Mouse (Mus musculus) retina, postnatal 7 days (tissue): ENCODE results near the gene Enpep.

ENCODE experiments used
- DNase-seq: peaks from one replicate; pipeline ENCODE4 v3.0.0-alpha.2; 2012; ENCODE audit warnings: low read depth, low spot score

The Enpep gene

GRCm38 (mm10) chr3:129250997-129251396 is 81.5 kb downstream of the Enpep start:
- DNase-seq = no peak

DNA sequence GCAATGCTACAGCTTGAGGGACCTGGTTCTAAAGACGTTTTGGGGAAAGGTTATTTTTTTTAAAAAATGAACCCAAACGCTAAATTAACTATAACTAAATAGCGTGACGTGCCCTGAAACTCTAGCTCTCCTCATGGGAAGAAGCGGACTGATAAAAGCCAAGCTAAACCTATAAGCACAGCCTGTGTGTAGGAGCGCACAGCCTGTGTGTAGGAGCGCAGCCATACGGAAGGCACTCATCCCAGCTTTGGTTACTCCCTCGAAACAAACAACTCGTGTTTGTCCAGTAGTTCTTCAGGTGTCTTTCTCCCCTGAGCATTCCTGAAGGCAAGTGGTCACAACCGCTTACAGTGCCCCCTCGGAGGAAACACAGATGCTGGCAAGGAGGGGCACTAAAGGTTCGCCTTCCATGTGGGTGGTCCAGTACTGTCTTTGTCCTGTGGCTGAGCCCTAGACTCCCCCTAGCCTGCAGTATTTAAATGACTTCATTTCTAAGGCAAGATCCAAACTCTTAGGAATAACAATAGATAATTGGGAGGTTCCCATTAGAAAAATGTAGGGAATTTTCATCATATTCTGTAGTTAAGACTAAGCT is 93.8 kb downstream of the Enpep start:
- DNase-seq = no peak

GRCm38 (mm10) chr3:129238010-129238409 is 94.5 kb downstream of the Enpep start:
- DNase-seq = no peak

- DNase-seq = no peak
Measured at GRCm38 (mm10) chr3:129227331-129227730, 105.2 kb downstream of the Enpep start.

- DNase-seq = no peak
Measured at GRCm38 (mm10) chr3:129226681-129227080, 105.8 kb downstream of the Enpep start.

DNA sequence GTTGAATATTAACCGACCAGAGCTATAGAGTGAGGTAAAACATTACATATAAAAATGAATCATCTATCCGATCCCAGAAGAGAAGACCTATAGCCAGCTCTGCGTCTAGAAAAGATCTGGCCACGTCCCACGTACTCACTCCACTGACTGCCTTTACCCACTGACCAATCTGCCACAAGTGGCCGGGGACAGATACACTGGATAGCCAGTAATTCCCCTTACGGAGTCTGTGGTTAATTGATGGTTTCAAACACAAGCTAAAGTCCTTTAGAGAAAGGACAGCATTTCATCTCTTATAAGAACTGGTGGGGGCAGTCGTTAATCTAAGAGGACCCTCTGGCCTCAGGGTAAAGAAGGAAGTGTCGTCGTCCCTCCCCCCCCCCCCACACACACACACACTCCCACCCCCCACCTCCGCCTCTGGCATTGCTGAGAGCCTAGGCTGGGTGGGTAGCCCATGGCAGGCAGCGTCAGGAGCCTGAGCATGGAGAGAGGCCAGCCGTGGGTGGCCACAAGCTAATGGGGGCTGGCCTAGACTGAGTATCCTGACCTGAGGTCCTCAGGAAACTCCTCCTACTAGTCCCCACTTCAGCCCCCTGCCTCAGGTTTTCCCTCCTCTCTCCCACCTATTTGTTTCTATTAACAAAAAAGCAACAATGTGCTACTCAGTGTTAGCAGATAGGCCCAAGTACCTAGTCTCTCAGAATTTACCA is 106.8 kb downstream of the Enpep start:
- no peak for DNase-seq

GRCm38 (mm10) chr3:129224806-129225576 is 107.5 kb downstream of the Enpep start:
- DNase-seq = no peak

- DNase-seq = no peak
Measured at GRCm38 (mm10) chr3:129223964-129224805, 108.3 kb downstream of the Enpep start.

DNA sequence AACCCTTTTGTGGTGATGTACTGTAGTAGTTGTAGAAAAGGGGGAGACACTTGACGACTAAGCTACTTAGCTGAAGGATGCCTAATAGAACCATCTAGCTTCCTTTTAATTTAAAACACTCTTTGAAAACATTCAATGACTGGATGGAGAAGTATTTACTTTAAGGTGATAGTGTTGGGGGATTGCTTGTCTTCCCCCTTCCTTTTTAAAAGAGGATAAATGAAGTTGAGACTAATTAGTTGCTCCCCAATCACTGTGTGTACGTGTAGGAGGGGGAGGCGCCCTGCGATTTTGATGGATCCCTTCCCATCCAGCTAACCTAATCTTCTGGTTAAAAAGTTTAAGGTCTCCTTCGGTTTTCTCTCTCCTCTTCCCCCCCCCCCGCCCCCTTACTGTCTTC is 109.1 kb downstream of the Enpep start:
- DNase-seq = no peak

GRCm38 (mm10) chr3:129222448-129223290 is 109.9 kb downstream of the Enpep start:
- no peak for DNase-seq

- DNase-seq = no peak
Measured at GRCm38 (mm10) chr3:129221380-129222260, 110.9 kb downstream of the Enpep start.

DNA sequence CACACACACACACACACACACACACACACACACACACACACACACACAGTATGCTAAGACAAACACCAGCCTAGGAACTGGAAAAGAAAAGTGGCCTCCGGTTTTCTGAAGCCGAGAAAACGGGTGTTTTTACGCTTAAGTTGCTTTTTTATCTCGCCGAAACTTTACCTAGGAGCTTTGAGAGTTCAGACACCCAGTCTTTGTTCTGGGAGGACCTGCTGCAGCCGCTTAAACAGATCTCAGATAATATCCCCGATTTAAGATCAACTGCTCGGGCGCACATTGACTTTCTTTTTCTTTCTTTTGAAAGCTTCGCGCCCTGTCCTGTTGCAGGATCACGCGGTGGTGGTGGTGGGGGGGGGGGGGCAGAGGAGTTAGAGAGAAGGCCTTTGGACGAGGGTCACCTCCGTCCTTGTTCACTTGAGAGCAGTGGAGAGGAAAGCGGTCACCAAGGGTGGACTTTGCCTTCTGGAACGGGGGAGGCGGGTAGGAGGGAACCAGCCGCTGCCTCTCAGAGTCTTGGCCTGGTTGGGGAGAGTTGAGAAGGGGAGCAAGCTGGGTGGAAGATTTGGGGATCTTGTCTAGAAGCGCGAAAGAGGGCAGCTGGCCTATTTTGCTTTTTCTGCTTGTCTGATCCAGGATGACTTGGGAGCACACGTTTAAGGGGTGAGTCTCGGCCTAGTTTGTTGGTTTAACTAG is 111.7 kb downstream of the Enpep start:
- DNase-seq = no peak

DNA sequence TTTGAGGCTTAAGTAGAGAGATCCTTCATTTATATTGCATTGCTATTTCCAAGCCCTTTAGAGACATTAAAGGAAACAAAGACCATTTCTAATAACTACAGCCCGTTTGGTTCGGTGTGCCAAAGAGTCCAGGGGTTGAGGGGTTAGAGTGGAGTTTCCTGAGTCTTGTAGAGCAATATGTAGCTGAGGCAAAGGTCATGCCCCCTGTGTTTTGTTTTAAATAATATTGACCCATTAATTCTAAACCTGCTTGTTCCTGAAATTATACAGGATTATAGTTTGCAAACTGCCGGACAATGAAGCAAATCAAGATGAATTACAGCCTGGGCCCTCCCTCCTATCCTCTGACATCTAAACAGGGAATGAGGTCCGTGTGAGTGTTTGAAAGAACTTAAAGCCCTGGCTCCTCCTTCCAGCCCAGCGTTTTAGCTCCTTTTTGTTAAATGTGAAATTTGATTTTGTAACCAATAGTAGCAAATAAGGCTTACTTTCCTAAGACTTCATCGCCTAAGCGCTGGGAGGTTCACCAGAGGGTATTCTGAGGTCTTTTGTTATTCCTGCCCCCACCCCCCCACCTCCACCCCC is 112.3 kb downstream of the Enpep start:
- DNase-seq = no peak
